Mouse (Mus musculus) ES-E14 (cell line): ENCODE results near the gene Wnt16. TPM values are rescaled to one million over a fixed set of nuclear protein-coding genes. Genes with fewer than 3 reads are reported as not detected.

Experiments used
- DNase-seq: peaks from one replicate; pipeline ENCODE4 v3.0.0-alpha.2; 2013; ENCODE audit warnings: low read depth, low spot score
- H3K27ac ChIP-seq: 2 replicates; pipeline ENCODE4 v1.5.1; 2012; ENCODE audit warnings: low read depth, mild to moderate bottlenecking, low read length, moderate library complexity, mixed read lengths; ENCODE audit not compliant: poor library complexity, insufficient read depth, severe bottlenecking
- H3K36me3 ChIP-seq: 2 replicates; pipeline ENCODE4 v1.6.1; 2012; ENCODE audit warnings: mild to moderate bottlenecking, low read length, moderate library complexity, mixed read lengths; ENCODE audit not compliant: control insufficient read depth, poor library complexity, insufficient read depth, severe bottlenecking
- H3K4me1 ChIP-seq, 2 experiments: fragments of 150-350 bp in 1 of 2; sonication (generic) in 1 of 2; 2 replicates each; pipeline ENCODE4 v1.6.1; 2012; ENCODE audit warnings: low read length in 2 of 2, mild to moderate bottlenecking in 1 of 2, mixed read lengths in 1 of 2; ENCODE audit not compliant: control insufficient read depth in 2 of 2, insufficient read depth in 2 of 2, poor library complexity in 1 of 2
- H3K4me3 ChIP-seq, 2 experiments: fragments of 150-350 bp in 1 of 2; sonication (generic) in 1 of 2; 2 replicates each; pipeline ENCODE4 v1.5.1; 2012; ENCODE audit warnings: low read length in 2 of 2, low read depth in 1 of 2, mild to moderate bottlenecking in 1 of 2, mixed read lengths in 1 of 2; ENCODE audit not compliant: insufficient read depth in 1 of 2, poor library complexity in 1 of 2, severe bottlenecking in 1 of 2
- H3K9ac ChIP-seq: 2 replicates; pipeline ENCODE4 v1.6.1; 2012; ENCODE audit warnings: low read depth, mild to moderate bottlenecking, low read length, mixed read lengths; ENCODE audit not compliant: poor library complexity, insufficient read depth, severe bottlenecking
- H3K9me3 ChIP-seq: fragments of 150-350 bp; sonication (generic); 2 replicates; pipeline ENCODE4 v1.6.1; 2012; ENCODE audit warnings: low read depth, mild to moderate bottlenecking, low read length; ENCODE audit not compliant: control insufficient read depth, insufficient read depth
- CHD2 ChIP-seq: IDR thresholded peaks from 2 replicates; pipeline ENCODE4 v1.6.1; 2014; ENCODE audit warnings: mild to moderate bottlenecking, low read depth, low read length, inconsistent platforms
- HCFC1 ChIP-seq: IDR thresholded peaks from 2 replicates; pipeline ENCODE4 v1.6.1; 2012; ENCODE audit warnings: low read length, inconsistent platforms, borderline replicate concordance; ENCODE audit not compliant: insufficient read depth
- MAFK ChIP-seq: IDR thresholded peaks from 2 replicates; pipeline ENCODE4 v1.6.1; 2014; ENCODE audit warnings: mild to moderate bottlenecking, low read depth, low read length, inconsistent platforms; ENCODE audit not compliant: insufficient read depth
- ZC3H11A ChIP-seq: IDR thresholded peaks from 2 replicates; pipeline ENCODE4 v1.6.1; 2012; ENCODE audit warnings: low read depth, mild to moderate bottlenecking, inconsistent platforms, low read length, borderline replicate concordance
- ZNF384 ChIP-seq: IDR thresholded peaks from 2 replicates; pipeline ENCODE4 v1.6.1; 2012; ENCODE audit warnings: low read depth, low read length, inconsistent platforms
- in situ Hi-C, 2 experiments: fragments of 600-800 bp; cut with MboI; formaldehyde crosslinking; loops; one replicate each; pipeline ENCODE4 v1.15.1; 2025; ENCODE audit warnings: low sequenced_read_pairs in 2 of 2, inconsistent platforms in 1 of 2; ENCODE audit not compliant: unreplicated experiment in 2 of 2
- total RNA-seq: library from RNA; depleted of rRNA; stranded (reverse); fragments of 300-350 nt; gene quantifications from 2 replicates; pipeline ENCODE4 v1.2.3, GENCODE M21; 2012

Gene Wnt16
- total RNA-seq, 1 experiment: 0.62 TPM

- in situ Hi-C loops: loop anchor here in 1 of 2 experiments (10.0 kb wide), 1 partner anchor 169 kb away; no protein-coding TSS in a partner anchor
- TF ChIP-seq MAFK (no peak), ZNF384 (no peak), ZC3H11A (0 out of 2 replicates have a peak, but pooled peaks have one; percentile 78)
These were observed 37.5 kb downstream of the Wnt16 start for GRCm38 (mm10) chr6:22325364-22326072.

GRCm38 (mm10) chr6:22326289-22326688 is 38.3 kb downstream of the Wnt16 start:
- no peak for DNase-seq
- in situ Hi-C loops: loop anchor here in 1 of 2 experiments (10.0 kb wide), 1 partner anchor 169 kb away; no protein-coding TSS in a partner anchor
- no peak overlapping the region for H3K9ac ChIP-seq
- peaks cover 0 to 4% of the 10 kb centered on the region in 2 experiments; a peak in 1 of 4 replicates for H3K4me1 ChIP-seq
- TF ChIP-seq HCFC1 (no peak), ZNF384 (no peak), MAFK (no peak), ZC3H11A (no peak), CHD2 (no peak)
- H3K9me3 ChIP-seq: no peaks in the 10 kb centered on the region
- no peak overlapping the region for H3K27ac ChIP-seq
- H3K36me3 ChIP-seq: peaks cover 13% of the 10 kb centered on the region
- no peak overlapping the region for H3K4me3 ChIP-seq

More at GRCm38 (mm10) chr6:22325364-22326072, 37.5 kb downstream of the Wnt16 start:
- H3K27ac ChIP-seq: no peak overlapping the region
- H3K4me3 ChIP-seq: no peak overlapping the region
- H3K9ac ChIP-seq: no peak overlapping the region
- peaks cover 13% of the 10 kb centered on the region for H3K36me3 ChIP-seq
- no peaks in the 10 kb centered on the region for H3K9me3 ChIP-seq
- 0 out of 4 replicates have a peak, but pooled peaks cover 0 to 1% of the 10 kb centered on the region in 2 experiments for H3K4me1 ChIP-seq
- peak; percentile 40 for DNase-seq

- Histone ChIP-seq H3K4me3 (no peak overlapping the region), H3K27ac (no peak overlapping the region), H3K36me3 (peaks cover 11% of the 10 kb centered on the region), H3K4me1 (peaks cover 0 to 4% of the 10 kb centered on the region in 2 experiments; a peak in 1 of 4 replicates), H3K9ac (no peak overlapping the region), H3K9me3 (no peaks in the 10 kb centered on the region)
- no peak for DNase-seq
- TF ChIP-seq HCFC1 (no peak), ZNF384 (no peak), ZC3H11A (no peak), CHD2 (no peak), MAFK (no peak)
- in situ Hi-C loops: loop anchor here in 1 of 2 experiments (10.0 kb wide), 1 partner anchor 168 kb away; no protein-coding TSS in a partner anchor
These were observed 39.1 kb downstream of the Wnt16 start for GRCm38 (mm10) chr6:22327091-22327490.

- no peak overlapping the region for H3K27ac ChIP-seq
- H3K9ac ChIP-seq: no peak overlapping the region
- DNase-seq: no peak
- peaks cover 0 to 4% of the 10 kb centered on the region in 2 experiments; a peak in 1 of 4 replicates for H3K4me1 ChIP-seq
- no peak overlapping the region for H3K4me3 ChIP-seq
- peaks cover 9% of the 10 kb centered on the region for H3K36me3 ChIP-seq
- no peaks in the 10 kb centered on the region for H3K9me3 ChIP-seq
- TF ChIP-seq MAFK (no peak), ZNF384 (no peak), HCFC1 (no peak), CHD2 (no peak), ZC3H11A (no peak)
- in situ Hi-C loops: loop anchor here in 1 of 2 experiments (10.0 kb wide), 1 partner anchor 167 kb away; no protein-coding TSS in a partner anchor
These were observed 39.9 kb downstream of the Wnt16 start for GRCm38 (mm10) chr6:22327931-22328330.
